In the genomic region with DNA sequence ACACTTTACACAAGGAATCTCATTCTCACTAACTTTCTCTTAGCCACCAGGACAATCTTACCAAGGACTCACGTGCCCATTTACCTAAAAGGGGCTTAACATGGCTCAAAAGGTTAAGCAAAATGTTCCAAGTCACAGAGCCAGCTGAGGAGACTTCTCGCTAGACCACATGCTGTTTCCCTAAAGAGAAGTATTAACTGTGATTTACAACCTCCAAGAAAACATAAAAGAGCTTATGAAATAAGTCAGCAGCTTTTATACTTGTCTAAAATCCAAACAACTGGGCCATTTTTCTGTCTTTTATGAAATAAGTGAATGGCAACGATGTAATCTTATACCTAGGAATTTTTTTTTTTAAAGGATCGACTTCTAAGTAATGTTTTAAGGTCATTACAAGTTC, we compare ENCODE assay signal across 13 mouse cellular contexts.
DNase-seq lines count a peak whose midpoint lies in the region; ATAC-seq and TF ChIP-seq lines count a peak whose summit lies in the region.
"Had no signal": no experiment of that assay in that cellular context is flagged by ENCODE, and none has a peak within 500 bp of the region (broad histone marks: within the 10 kb centered on the region; RNA-seq: fewer than 3 reads in every experiment).

No protein-coding gene starts in this region.

- TF ChIP-seq POLR2A in heart, adult 2 months (IDR thresholded peaks at IDR 0.05; ENCODE audit: insufficient read depth, low read depth, low read length) = no peak

- H3K36me3 ChIP-seq in heart, adult 2 months (ENCODE audit: control insufficient read depth, insufficient read depth, low read length) = no peaks in the 10 kb centered on the region
- no peaks in the 10 kb centered on the region for H3K36me3 ChIP-seq in forebrain, embryonic 10.5 days (replicated peaks)
- no peaks in the 10 kb centered on the region for H3K36me3 ChIP-seq in hindbrain, embryonic 16.5 days (ENCODE audit: control insufficient read depth, insufficient read depth, low read length)
- no peaks in the 10 kb centered on the region for H3K36me3 ChIP-seq in neural tube, embryonic 13.5 days
- H3K36me3 ChIP-seq: heart, embryonic 13.5 days had no signal

- ATAC-seq in hindbrain, embryonic 16.5 days = no peak
- no peak for ATAC-seq in neural tube, embryonic 13.5 days (ENCODE audit: low read depth)

- DNase-seq in heart, adult 2 months = no peak
- DNase-seq in heart, adult 18-20 months = no peak
- no peak for DNase-seq in forebrain, embryonic 10.5 days (ENCODE audit: extremely low spot score, low spot score)
- DNase-seq in urinary bladder, postnatal 10 days (ENCODE audit: low spot score) = no peak
- no peak for DNase-seq in left cerebral cortex, adult 2 months (ENCODE audit: extremely low spot score in 1 of 2, low spot score in 2 of 2)
- no peak for DNase-seq in urinary bladder, postnatal 25 days (ENCODE audit: low spot score)
- DNase-seq: kidney, adult 8-10 months; lung, embryonic 14.5 days had no signal

- H3K9ac ChIP-seq in heart, adult 2 months (ENCODE audit: low read depth, low read length) = no peak overlapping the region
- no peak overlapping the region for H3K9ac ChIP-seq in hindbrain, embryonic 16.5 days (ENCODE audit: low read depth, low read length)
- no peak overlapping the region for H3K9ac ChIP-seq in neural tube, embryonic 13.5 days
- H3K9ac ChIP-seq: heart, embryonic 13.5 days; lung, embryonic 14.5 days had no signal

- H3K4me2 ChIP-seq in hindbrain, embryonic 16.5 days (ENCODE audit: low read length) = no peak overlapping the region
- no peak overlapping the region for H3K4me2 ChIP-seq in neural tube, embryonic 13.5 days
- H3K4me2 ChIP-seq: heart, embryonic 13.5 days; lung, embryonic 14.5 days had no signal

- no peak overlapping the region for H3K4me3 ChIP-seq in heart, adult 2 months
- no peak overlapping the region for H3K4me3 ChIP-seq in forebrain, embryonic 10.5 days
- H3K4me3 ChIP-seq in hindbrain, embryonic 16.5 days (ENCODE audit: low read length) = no peak overlapping the region
- H3K4me3 ChIP-seq in neural tube, embryonic 13.5 days = no peak overlapping the region
- no peak overlapping the region for H3K4me3 ChIP-seq in left cerebral cortex, adult 2 months
- H3K4me3 ChIP-seq: erythroblast, embryonic 14.5 days; heart, embryonic 13.5 days; myocyte had no signal

- H3K4me1 ChIP-seq in heart, adult 2 months (ENCODE audit: control insufficient read depth, insufficient read depth, low read length) = peaks cover 2% of the 10 kb centered on the region
- H3K4me1 ChIP-seq in forebrain, embryonic 10.5 days = peaks cover 54% of the 10 kb centered on the region
- H3K4me1 ChIP-seq in hindbrain, embryonic 16.5 days (ENCODE audit: control insufficient read depth, insufficient read depth, low read depth, low read length) = peaks cover 34% of the 10 kb centered on the region
- peaks cover 58% of the 10 kb centered on the region for H3K4me1 ChIP-seq in neural tube, embryonic 13.5 days (replicated peaks)

- TF ChIP-seq CTCF in heart, adult 2 months (IDR thresholded peaks at IDR 0.05) = no peak
- TF ChIP-seq CTCF in left cerebral cortex, adult 2 months (IDR thresholded peaks at IDR 0.05) = no peak

- H3K79me2 ChIP-seq in heart, adult 2 months (replicated peaks; ENCODE audit: control insufficient read depth, insufficient read depth, low read length) = no peaks in the 10 kb centered on the region

- WGBS in heart, adult 2 months = 61% methylated on average over 4 of the region's 4 CpGs
- 12% methylated on average over 4 of the region's 4 CpGs for WGBS in forebrain, embryonic 10.5 days
- 25% methylated on average over 4 of the region's 4 CpGs for WGBS in hindbrain, embryonic 16.5 days
- WGBS in neural tube, embryonic 13.5 days = 15% methylated on average over 4 of the region's 4 CpGs

- H3K27me3 ChIP-seq in heart, adult 2 months (ENCODE audit: control insufficient read depth, insufficient read depth, low read length) = no peaks in the 10 kb centered on the region
- H3K27me3 ChIP-seq in forebrain, embryonic 10.5 days (ENCODE audit: poor library complexity, severe bottlenecking) = no peaks in the 10 kb centered on the region
- H3K27me3 ChIP-seq in hindbrain, embryonic 16.5 days (replicated peaks; ENCODE audit: control insufficient read depth, insufficient read depth, low read length) = no peaks in the 10 kb centered on the region
- no peaks in the 10 kb centered on the region for H3K27me3 ChIP-seq in neural tube, embryonic 13.5 days
- H3K27me3 ChIP-seq: heart, embryonic 13.5 days had no signal

- H3K9me3 ChIP-seq in forebrain, embryonic 10.5 days = peaks cover 6% of the 10 kb centered on the region; the same call in 1 of the 2 replicates
- H3K9me3 ChIP-seq in hindbrain, embryonic 16.5 days (ENCODE audit: control insufficient read depth, low read length) = no peaks in the 10 kb centered on the region
- no peaks in the 10 kb centered on the region for H3K9me3 ChIP-seq in neural tube, embryonic 13.5 days

- peak overlapping the region; percentile 28 for H3K27ac ChIP-seq in heart, adult 2 months
- H3K27ac ChIP-seq in forebrain, embryonic 10.5 days = 0 out of 2 replicates have a peak overlapping the region, but pooled peaks have one; percentile 48
- peak overlapping the region; percentile 49 for H3K27ac ChIP-seq in hindbrain, embryonic 16.5 days (ENCODE audit: low read depth, low read length)
- H3K27ac ChIP-seq in neural tube, embryonic 13.5 days (replicated peaks) = peak overlapping the region; percentile 87
- H3K27ac ChIP-seq in left cerebral cortex, adult 2 months = no peak overlapping the region
- H3K27ac ChIP-seq: heart, embryonic 13.5 days had no signal

- TF ChIP-seq EP300 in heart, adult 2 months (IDR thresholded peaks at IDR 0.05; ENCODE audit: insufficient read depth, low read depth, low read length) = no peak

- intact Hi-C loops in heart, adult 2 months (cut with DNase I) = loop anchor here (5.0 kb wide), 1 partner anchor 76 kb away; the partner anchor contains the start of gene Dclk2
- intact Hi-C loops in left cerebral cortex, adult 2 months (cut with DNase I) = no loop called here
